Mouse (Mus musculus) B cell, adult 2 months (primary cell): Measurements from ENCODE around the gene Dpy30.
"Not testable (repeated sequence)": the region's sequence is repeated elsewhere in the genome, so short reads cannot be mapped to it uniquely, and the experiment has no call there.

Source experiments
- DNase-seq, 2 experiments: peaks; one replicate each; pipeline ENCODE4 v3.0.0; 2022

The Dpy30 gene

DNA sequence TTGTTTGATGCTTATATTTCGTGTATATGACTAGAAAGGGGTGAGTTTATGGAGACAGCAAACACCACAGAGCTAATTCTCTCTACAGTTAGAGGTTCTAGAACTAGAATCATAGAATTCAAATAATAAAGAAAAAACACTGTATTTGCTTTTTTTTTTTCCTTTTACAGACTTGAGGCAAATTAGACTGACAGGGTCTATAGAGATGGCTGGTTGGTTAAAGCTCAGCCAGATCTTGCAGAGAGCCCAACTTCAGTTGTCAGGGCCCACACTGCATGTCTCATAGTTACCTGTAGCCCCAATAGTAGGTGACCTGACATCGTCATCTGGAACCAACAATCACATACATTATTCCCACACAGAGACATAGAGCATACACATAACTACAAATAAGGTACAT is at the start of gene Dpy30:
Gene Dpy30 (minus strand): TSS at position 101 of the 400 bp plus-strand sequence.
- no peak for DNase-seq

DNA sequence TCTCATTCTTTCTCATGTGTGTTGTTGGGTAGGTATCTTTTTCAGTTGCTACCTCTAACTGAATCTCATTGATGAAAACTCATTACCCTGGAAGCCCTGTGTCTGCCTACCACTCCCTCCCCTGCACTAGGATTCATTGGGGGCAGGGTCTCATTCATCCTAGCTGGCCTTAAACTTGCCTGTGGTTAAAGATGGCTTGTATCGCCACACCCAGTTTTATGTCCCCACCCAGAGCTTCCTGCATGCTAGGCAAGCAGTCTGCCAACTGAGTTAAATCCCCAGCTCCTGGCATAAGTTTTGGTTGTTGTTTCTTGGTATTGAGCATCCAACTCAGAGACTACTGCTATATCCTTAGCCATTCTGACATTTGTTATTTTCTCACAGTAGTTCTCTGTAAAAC is 39.8 kb upstream of the Dpy30 start:
- no peak for DNase-seq

DNA sequence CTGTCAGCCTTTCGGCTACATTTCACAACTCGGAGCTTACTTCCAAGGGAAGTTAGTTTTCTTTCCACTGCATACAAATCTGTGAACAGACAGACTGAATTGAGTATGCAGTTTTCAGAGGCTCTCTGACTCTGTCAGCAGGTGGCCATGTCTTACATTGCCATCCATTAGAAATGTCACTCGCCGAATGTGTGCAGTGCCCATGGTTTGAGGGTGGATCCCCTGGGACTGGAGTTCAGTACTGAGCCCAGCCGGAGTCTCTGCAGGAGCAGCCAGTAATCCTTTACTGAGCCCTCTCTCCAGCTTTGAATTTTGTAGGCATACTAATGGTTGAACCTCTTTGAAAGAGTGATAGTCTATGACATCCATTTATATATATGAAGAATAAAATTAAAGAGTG is 17.4 kb upstream of the Dpy30 start:
- DNase-seq, result no peak

DNA sequence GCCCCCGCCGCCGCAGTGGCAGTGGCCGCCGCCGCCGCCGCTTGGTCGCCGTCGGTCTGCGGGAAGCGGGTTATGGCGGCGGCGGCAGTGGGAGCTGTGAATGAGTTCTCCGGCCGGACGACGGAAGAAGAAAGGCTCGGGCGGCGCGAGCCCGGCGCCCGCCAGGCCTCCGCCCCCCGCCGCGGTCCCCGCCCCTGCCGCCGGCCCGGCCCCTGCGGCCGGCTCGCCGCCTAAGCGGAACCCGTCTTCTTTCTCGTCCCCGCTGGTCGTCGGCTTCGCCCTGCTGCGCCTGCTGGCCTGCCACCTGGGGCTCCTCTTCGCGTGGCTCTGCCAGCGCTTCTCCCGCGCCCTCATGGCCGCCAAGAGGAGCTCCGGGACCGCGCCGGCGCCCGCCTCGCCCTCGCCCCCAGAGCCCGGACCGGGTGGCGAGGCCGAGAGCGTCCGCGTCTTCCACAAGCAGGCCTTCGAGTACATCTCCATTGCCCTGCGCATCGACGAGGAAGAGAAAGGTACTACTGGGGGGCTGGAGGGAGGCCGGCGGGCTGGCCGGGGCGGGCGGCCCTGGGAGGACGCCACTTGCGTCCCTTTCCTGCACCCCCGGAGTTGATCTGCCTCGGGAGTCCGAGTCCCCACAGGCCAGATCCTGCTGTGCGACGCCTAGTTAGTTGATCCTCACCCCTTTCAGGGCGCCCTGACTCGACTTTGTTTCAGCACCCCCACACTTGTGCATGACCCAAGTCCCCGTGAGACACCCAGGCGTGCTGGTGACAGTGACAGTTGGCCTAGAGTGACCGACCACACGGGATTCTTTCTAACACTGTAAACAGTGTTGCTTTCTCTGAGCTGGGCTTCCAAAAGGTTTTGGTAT is 15.4 kb upstream of the Dpy30 start, which contains the start of gene Spast:
Gene Spast (plus strand): TSS at position 51 of the 868 bp plus-strand sequence.
- DNase-seq, result peak; percentile 72 to 77

DNA sequence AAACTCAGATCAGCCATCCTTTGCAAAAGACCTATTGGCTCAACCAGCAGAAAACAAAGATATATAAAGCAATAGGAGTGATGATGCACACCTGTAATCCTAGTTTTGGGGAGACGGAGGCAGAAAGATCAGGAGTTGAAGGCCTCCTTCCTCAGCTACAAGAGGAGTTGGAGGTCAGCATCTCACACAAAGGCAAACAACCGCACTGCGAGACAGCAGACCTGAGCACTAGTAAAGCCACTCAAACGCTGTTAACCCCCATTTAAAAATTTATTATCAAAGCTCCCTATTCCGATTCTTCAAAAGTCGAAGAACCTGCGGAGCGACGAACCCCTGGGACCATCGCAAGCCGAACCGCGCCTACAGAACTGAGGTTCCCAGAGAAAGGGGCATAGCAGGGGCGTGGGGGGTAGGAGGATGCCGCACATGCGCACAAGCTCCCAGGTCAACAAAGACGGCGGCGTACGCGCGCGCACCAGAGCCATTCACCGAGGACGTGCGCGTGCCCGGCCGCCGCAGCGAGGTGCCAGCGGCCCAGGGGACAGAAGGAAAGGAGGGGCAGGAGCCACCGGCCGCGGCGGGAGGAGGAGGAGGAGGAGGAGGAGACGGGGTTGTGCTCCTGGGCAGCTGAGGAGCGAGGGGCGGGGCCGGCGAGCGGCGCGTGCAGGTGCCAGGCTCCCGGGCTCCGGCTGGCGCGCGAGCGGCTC is 14.6 kb upstream of the Dpy30 start:
- DNase-seq, result peak; percentile 91 to 93

DNA sequence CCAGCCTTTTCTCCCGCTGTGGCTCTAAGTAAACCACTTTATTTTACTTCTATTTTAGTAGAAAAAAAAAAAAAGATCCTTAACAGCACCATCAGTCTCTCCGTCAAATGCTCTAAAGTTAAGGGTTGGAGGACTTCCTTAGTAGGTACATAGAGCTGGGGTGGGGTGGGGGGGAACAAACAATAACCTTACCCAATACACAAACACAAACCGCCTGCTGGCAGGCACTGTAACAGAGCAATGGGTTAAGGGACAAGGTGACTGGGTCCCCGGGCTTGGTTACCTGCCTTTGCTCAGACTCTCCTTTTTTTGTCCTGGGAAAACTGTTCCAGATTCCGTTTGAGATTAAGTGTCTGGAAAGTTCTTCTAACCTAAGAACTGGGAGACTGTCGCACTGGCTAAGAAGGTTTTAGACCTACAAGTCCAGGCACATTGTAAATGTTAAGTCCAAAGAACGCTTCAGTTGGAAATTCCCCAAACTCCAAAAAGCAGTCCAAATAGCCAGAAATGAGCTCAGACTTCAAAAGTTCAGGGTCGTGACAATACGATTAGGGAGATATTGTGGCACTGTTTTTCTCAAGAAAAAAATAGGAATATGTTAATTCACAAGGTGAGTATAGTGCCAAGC is 7.4 kb upstream of the Dpy30 start:
- DNase-seq, result no peak

DNA sequence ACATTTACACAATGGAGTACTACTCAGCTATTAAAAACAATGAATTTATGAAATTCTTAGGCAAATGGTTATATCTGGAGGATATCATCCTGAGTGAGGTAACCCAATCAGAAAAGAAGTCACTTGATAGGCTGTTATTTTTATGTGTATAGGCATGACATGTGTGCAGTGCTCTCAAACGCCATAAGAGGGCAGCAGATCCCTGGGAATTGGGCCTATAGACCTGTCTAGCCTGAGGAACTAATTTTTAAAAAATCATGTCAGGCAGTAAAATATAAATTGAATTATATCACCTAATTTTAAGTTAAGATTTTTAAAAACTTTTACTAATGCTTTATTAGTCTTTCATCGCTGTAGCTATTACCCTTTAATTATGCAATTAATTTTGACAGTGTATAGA is 4.4 kb upstream of the Dpy30 start:
- DNase-seq, result peak; percentile 73 to 76

DNA sequence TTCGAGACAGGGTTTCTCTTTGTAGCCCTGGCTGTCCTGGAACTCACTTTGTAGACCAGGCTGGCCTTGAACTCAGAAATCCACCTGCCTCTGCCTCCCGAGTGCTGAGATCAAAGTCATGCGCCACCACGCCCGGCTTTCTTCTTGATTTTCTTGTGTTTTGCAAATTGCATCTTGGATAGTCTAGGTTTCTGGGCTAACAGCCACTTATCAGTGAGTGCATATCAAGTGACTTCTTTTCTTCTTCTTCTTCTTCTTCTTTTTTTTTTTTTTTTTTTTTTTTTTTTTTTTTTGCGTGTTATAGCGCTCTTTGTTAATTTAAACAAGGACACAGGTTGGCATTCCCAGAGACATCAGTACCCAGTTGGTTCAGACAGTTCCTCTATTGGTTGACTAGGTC is 3.5 kb upstream of the Dpy30 start:
- DNase-seq, result not testable (repeated sequence)

DNA sequence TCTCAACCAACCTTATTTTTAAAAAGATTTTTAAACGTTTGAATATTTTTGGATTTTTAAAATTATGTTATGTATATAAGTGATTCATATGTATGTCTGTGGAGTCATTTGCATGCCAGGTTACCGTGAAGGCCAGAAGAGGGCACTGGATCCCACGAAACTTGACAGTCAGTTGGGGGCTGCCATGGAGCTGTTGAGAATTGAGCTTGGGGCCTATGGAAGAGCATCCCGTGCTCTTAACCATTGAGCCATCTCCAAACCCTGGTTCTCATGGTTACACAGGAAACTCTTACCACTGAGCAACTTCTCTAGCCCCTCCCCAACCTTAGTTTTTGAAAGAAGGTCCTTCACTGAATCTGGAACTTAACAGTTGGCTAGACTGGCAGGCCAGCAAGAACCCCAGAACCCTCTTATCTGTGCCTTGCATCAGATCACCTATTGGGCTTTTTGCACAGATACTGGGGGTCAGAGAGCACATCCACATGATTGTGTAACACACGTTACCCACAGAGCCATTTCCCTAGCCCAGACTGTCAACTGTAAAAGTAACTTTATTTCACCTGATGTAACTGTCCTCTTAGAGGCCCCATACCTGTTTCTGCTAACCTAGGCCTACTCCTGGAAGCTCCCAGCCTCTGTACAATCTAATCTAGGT is 1.2 kb downstream of the Dpy30 start:
- DNase-seq, result peak; percentile 20 to 28

DNA sequence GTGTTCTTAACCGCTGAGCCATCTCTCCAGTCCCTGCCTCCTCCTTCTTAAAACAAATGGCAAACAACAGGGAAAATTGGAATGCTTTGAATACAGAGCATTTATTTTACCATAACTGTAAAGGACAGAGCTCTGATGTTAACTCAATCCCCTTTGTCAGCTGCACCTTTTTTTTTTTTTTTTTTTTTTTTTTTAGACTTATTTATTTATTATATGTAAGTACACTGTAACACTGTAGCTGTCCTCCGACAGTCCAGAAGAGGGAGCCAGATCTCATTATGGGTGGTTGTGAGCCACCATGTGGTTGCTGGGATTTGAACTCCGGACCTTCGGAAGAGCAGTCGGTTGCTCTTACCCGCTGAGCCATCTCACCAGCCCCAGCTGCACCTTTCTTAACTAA is 5.0 kb downstream of the Dpy30 start:
- no peak for DNase-seq

DNA sequence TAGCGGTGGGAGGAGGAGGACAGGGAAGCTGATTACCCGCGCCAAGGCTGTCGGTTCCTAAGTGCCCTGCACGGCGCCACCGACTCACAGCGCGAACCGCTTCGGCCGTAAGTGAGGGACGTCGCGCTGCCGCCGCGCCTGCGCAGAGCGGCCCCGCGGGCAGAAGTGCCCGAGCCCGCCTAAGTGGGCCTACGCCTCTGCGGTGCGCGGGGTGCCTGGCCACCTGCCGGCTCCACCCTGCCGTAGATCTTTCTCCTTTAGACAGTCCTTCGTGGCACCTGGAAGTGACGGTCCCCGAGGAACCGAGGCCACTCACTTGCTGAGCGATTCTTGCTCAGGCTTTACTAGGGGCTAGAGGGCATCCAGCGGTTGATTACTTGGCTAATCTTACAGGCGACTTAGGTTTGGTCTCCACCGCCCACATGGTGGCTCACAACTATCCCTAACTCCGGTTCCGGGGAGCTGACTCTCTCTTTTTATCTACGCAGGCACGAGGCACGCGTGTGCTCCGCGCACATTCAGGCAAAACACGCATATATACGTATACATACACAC is 7.4 kb downstream of the Dpy30 start:
- DNase-seq, result peak; percentile 89 to 91

DNA sequence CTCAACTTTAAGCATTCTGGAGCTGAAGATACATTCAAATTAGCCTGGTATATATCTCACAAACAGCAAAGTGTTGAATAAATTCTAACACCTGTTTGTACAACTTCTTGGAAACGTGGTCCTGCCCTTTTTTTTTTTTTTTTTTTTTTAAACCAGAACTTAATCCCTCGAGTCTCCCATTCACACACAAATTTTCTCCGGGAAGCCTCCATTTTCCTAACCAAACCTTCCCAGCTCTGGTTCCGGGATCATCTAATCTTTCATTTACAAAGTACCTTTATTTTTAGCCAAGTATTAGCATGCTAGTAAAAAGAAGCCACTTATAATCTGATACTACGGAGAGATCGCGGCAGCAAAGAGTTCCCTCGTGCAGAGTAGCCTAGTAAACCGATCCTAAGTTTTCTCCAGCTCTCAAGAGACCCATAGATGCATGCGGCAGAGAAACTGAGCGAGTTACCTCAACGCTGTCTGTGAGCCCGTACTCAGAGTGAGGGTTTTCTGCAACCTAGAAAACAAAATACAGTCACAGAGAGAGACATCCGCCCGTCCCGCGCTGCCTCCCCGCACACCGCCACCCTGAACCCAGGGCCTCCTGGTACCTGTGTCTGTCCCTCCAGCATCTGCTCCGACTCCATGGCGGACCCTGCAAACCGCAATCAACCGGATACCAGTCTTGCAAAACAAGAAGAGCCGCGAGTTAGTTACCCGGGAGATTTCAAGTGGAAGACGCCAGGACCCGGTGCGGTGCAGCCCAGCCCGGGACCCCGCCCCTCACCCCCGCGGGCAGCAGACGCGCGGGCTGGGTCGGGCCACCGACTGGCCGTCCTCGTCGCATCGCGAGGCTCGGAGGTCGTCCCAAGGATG is 8.1 kb downstream of the Dpy30 start:
- no peak for DNase-seq

DNA sequence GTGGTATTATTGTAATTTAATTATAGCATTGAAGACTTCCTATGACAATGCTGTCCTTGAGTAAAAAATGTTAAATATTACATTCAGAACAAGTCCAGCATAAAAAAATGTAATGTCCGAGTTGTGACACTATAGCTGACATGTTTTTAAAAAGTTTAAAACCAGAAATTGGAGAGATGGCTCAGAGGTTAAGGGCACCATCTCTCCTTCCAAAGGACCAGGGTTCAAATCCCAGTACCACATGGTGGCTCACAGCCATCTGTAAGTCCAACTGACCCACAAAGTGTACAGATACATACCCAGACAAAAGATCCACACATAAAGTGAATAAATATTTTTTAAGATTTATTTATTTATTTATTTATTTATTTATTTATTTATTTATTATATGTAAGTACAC is 17.7 kb downstream of the Dpy30 start:
- DNase-seq, result no peak

DNA sequence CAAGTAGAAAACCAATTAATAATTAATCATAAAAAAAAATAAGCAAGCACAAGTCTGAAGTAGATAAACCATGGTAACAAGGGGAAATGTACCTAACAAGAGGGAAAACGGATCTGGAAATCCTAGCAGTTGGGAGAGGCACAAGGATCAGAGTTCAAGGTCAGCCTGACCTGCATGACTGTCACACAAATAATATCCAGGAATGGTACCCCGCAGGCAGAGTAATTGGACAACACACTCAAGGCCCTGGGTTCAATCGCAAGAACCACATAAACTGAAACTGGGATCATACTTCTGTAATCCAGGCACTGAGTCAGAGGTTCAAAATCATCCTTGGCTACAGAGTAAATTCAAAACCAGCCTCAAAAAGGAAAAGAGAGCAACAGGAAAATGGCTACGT is 18.1 kb downstream of the Dpy30 start:
- no peak for DNase-seq

DNA sequence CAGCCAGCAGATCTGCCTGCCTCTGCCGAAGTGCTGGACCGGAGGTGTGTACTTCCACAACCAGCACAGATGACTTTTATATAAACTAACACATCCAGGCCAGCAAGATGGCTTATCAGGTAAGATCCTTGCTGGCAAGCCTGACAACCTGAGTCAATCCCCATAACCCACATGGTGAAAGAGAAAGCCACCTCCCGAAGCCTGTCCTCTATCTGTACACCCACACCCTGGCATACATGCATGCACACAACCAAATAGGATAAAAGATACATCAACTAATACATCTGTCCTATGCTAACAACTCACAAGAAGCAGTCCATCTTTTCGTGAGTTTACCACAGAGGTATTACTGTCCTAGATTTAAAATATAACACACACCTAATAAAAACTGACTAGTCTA is 19.7 kb downstream of the Dpy30 start:
- no peak for DNase-seq

DNA sequence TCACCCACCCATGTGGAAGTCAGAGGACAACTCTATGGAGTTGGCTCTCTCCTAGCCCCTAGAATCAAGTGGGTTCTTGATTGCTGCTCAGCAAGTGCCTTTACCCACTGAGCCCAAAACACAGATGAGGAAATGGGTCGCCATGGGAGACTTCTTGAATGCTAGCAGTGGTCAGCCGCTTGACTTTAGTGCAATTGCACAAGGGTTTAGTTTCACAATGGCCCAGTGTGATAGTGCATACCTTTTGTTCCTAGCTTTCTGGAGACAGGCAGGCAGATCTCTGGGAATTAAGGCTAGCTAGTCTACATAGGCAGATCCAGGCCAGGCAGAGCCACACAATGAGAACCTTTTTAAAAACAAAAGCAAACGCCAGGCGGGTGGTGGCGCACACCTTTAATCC is 23.7 kb downstream of the Dpy30 start:
- no peak for DNase-seq

DNA sequence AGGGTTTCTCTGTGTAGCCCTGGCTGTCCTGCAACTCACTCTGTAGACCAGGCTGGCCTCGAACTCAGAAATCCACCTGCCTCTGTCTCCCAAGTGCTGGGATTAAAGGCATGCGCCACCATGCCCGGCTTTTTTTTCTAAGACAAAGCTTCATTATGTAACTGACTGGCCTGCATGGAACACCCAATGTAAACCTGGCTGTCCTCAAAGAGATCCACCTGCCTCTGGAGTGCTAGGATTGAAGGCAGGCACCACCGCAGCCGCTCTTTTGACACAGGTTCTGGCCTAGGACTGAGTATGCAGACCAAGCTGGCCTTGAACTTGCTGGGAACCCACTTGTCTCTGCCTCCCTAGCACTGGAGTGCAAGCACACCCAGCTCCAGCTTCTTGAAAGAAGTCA is 26.8 kb downstream of the Dpy30 start:
- DNase-seq, result not testable (repeated sequence)

DNA sequence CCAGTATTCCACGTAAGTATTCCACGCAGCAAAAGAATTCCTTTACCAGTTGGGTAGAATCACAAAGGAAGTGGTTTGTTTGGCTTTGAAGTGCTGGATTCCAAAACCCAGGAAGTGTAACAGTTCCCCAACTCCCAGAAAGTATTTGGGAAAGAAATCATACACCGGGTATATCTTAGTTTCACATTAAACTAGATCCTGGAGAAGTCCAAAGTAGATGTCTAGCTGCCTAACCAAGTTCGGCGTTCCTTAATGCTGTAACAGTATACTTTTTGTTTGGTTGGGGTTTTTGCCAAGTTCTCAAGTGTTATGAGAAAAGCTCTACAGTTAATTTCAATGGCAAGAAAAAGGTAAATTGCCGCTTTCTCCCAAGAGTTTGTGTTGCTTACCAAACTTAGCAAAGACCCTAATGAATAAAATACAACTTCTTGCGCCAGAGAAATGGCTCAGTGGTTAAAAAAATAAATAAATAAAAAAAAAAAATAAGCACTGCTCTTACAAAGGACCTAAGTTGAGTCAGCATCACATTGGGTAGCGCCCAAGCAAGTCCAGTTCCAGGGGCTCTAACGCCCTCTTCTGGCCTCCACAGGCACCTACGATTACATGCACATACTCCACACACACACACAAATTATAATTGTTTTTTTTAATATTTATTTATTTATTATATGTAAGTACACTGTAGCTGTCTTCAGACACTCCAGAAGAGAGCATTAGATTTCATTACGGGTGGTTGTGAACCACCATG is 27.5 kb downstream of the Dpy30 start:
- peak; percentile 45 to 57 for DNase-seq

DNA sequence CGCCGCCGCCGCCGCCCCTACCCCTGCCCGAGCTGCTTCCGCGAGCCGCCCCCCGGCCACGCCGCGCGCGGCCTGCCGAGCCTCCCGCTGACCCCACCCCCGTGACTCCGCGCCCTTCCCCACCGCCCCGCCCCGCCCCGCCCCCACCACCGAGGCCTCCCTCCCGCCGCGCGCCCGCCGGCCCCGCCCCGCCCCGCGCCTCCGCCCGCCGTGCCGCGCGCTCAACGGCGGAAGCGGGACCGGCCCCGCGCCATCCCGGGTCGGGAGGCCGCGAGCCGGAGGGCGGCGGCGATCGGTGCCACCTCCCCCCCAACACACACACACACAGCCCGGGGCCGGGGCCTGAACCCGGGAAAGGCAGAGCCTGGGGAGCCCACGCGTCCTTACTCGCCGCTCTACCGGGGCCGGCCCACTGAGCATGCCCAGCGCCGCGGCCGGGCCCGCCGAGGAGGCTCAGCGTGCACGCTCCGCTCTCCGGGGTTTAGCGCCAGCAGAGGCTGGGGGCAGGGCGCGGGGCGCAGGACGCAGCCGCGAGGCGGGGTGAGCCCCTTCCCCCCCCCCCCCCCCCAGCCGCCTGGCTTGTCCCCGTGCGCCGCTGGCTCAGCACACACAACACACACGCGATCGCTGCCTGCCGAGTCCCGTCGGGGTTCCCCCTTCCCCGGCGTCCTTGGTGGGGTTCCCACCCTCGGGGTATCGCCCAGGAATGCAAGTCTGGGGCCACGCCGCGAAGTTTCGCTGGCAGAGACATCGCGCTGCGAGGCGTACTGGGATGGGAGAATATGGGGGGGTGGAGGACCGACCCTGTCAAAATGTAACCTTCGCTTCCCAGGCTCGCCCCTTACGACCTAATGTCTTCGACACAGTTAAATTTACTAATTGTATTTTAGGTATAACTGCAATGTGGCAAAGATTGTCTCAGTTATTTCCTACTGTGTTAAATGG is 28.4 kb downstream of the Dpy30 start, which contains the start of gene Memo1:
Gene Memo1 (minus strand): TSS at position 496 of the 945 bp plus-strand sequence.
- DNase-seq, result peak; percentile 72 to 74
